Mouse (Mus musculus): ENCODE measurements around the gene Gm20547.
"Not testable (repeated sequence)": the region's sequence is repeated elsewhere in the genome, so short reads cannot be mapped to it uniquely, and the experiment has no call there.

Gene Gm20547

GRCm38 (mm10) chr17:34881683-34882310 lies at the start of gene Gm20547:
TSS of gene Gm20547 (minus strand) at chr17:34882042.
- DNase-seq (ENCODE audit: low read depth, low spot score) = no peak

- peak; percentile 97 for DNase-seq (ENCODE audit: low read depth, low spot score)
Observed at GRCm38 (mm10) chr17:34931061-34931734, 49.4 kb upstream of the Gm20547 start, which contains the start of gene Neu1. TSS of gene Neu1 (plus strand) at chr17:34931253.

GRCm38 (mm10) chr17:34928841-34929240 lies 47.0 kb upstream of the Gm20547 start:
- DNase-seq (ENCODE audit: low read depth, low spot score) = no peak

- DNase-seq (ENCODE audit: low read depth, low spot score) = no peak
Observed at GRCm38 (mm10) chr17:34927306-34928019, 45.6 kb upstream of the Gm20547 start.

- DNase-seq (ENCODE audit: low read depth, low spot score) = no peak
Observed at GRCm38 (mm10) chr17:34924258-34924657, 42.4 kb upstream of the Gm20547 start.

GRCm38 (mm10) chr17:34922939-34923338 lies 41.1 kb upstream of the Gm20547 start:
- DNase-seq (ENCODE audit: low read depth, low spot score) = no peak

GRCm38 (mm10) chr17:34917188-34917587 lies 35.3 kb upstream of the Gm20547 start:
- DNase-seq (ENCODE audit: low read depth, low spot score) = no peak

- DNase-seq (ENCODE audit: low read depth, low spot score) = no peak
Observed at GRCm38 (mm10) chr17:34916316-34916715, 34.5 kb upstream of the Gm20547 start.

GRCm38 (mm10) chr17:34915410-34915831 lies 33.6 kb upstream of the Gm20547 start:
- DNase-seq (ENCODE audit: low read depth, low spot score) = no peak

GRCm38 (mm10) chr17:34913930-34914665 lies 32.3 kb upstream of the Gm20547 start, which contains the start of gene Slc44a4:
TSS of gene Slc44a4 (plus strand) at chr17:34914466.
- no peak for DNase-seq (ENCODE audit: low read depth, low spot score)

- DNase-seq (ENCODE audit: low read depth, low spot score) = peak; percentile 72
Observed at GRCm38 (mm10) chr17:34911945-34912351, 30.1 kb upstream of the Gm20547 start.

- DNase-seq (ENCODE audit: low read depth, low spot score) = no peak
Observed at GRCm38 (mm10) chr17:34910982-34911381, 29.1 kb upstream of the Gm20547 start.

GRCm38 (mm10) chr17:34902895-34903294 lies 21.1 kb upstream of the Gm20547 start:
- DNase-seq (ENCODE audit: low read depth, low spot score) = no peak

- DNase-seq (ENCODE audit: low read depth, low spot score) = not testable (repeated sequence)
Observed at GRCm38 (mm10) chr17:34901948-34902347, 20.1 kb upstream of the Gm20547 start.

GRCm38 (mm10) chr17:34900826-34901225 lies 19.0 kb upstream of the Gm20547 start:
- not testable (repeated sequence) for DNase-seq (ENCODE audit: low read depth, low spot score)

- DNase-seq (ENCODE audit: low read depth, low spot score) = peak; percentile 37
Observed at GRCm38 (mm10) chr17:34899890-34900243, 18.0 kb upstream of the Gm20547 start.

- peak; percentile 23 for DNase-seq (ENCODE audit: low read depth, low spot score)
Observed at GRCm38 (mm10) chr17:34899053-34899889, 17.4 kb upstream of the Gm20547 start.

GRCm38 (mm10) chr17:34898706-34899052 lies 16.8 kb upstream of the Gm20547 start:
- DNase-seq (ENCODE audit: low read depth, low spot score) = peak; percentile 62

GRCm38 (mm10) chr17:34898160-34898586 lies 16.3 kb upstream of the Gm20547 start, which contains the start of the genes C2 and Ehmt2:
TSS of gene C2 (minus strand) at chr17:34898265.
TSS of gene Ehmt2 (plus strand) at chr17:34898469.
- DNase-seq (ENCODE audit: low read depth, low spot score) = peak; percentile 82

- DNase-seq (ENCODE audit: low read depth, low spot score) = no peak
Observed at GRCm38 (mm10) chr17:34897373-34898159, 15.7 kb upstream of the Gm20547 start.

Data from mesoderm, embryonic 11.5 days (tissue).